Mouse (Mus musculus) myocyte (in vitro differentiated cells): Measurements from ENCODE around the gene Muc16. TPM values are rescaled to one million over a fixed set of nuclear protein-coding genes. Genes with fewer than 3 reads are reported as not detected.

Experiments used
- H3K27me3 ChIP-seq: one replicate; pipeline ENCODE4 v1.6.1; 2011; ENCODE audit not compliant: control insufficient read depth, insufficient read depth, insufficient read length
- H3K36me3 ChIP-seq: one replicate; pipeline ENCODE4 v1.6.1; 2011; ENCODE audit not compliant: control insufficient read depth, insufficient read depth
- H3K4me2 ChIP-seq: one replicate; pipeline ENCODE4 v1.6.1; 2011; ENCODE audit warnings: low read depth, control low read depth
- H3K4me3 ChIP-seq: one replicate; pipeline ENCODE4 v1.5.1; 2011; ENCODE audit warnings: mild to moderate bottlenecking, control low read depth, moderate library complexity
- H3K79me2 ChIP-seq: one replicate; pipeline ENCODE4 v1.6.1; 2011; ENCODE audit not compliant: control insufficient read depth, insufficient read depth
- H3ac ChIP-seq: one replicate; pipeline ENCODE4 v1.6.1; 2011; ENCODE audit not compliant: control insufficient read depth, insufficient read length
- CEBPB ChIP-seq: IDR thresholded peaks from 2 replicates; pipeline ENCODE4 v1.6.1; 2011; ENCODE audit warnings: mild to moderate bottlenecking, moderate library complexity; ENCODE audit not compliant: poor library complexity, insufficient read depth, severe bottlenecking
- E2F4 ChIP-seq: IDR thresholded peaks from one replicate; pipeline ENCODE4 v1.6.1; 2011; ENCODE audit warnings: mild to moderate bottlenecking, control low read depth, moderate library complexity; ENCODE audit not compliant: insufficient read depth
- MAX ChIP-seq: IDR thresholded peaks from one replicate; pipeline ENCODE4 v1.6.1; 2011; ENCODE audit warnings: low read depth, mild to moderate bottlenecking, control low read depth
- MYOD1 ChIP-seq, 3 experiments: IDR thresholded peaks; one replicate each; pipeline ENCODE4 v1.6.1; 2011; ENCODE audit warnings: control low read depth in 2 of 3, low read depth in 2 of 3, mild to moderate bottlenecking in 2 of 3, moderate library complexity in 1 of 3; ENCODE audit not compliant: insufficient read length in 2 of 3, control insufficient read depth in 1 of 3
- MYOG ChIP-seq, 3 experiments: IDR thresholded peaks; one replicate each; pipeline ENCODE4 v1.6.1; 2011; ENCODE audit warnings: control low read depth in 2 of 3, low read depth in 2 of 3, mild to moderate bottlenecking in 2 of 3; ENCODE audit not compliant: insufficient read length in 2 of 3, control insufficient read depth in 1 of 3, insufficient read depth in 1 of 3
- POLR2A ChIP-seq: IDR thresholded peaks from one replicate; pipeline ENCODE4 v1.6.1; 2011; ENCODE audit warnings: low read depth, mild to moderate bottlenecking, control low read depth, moderate library complexity; ENCODE audit not compliant: insufficient read length
- POLR2AphosphoS2 ChIP-seq: IDR thresholded peaks from one replicate; pipeline ENCODE4 v1.6.1; 2011; ENCODE audit warnings: low read depth, control low read depth; ENCODE audit not compliant: insufficient read length
- REST ChIP-seq: IDR thresholded peaks from one replicate; pipeline ENCODE4 v1.6.1; 2011; ENCODE audit warnings: mild to moderate bottlenecking, control low read depth, moderate library complexity; ENCODE audit not compliant: insufficient read depth, insufficient read length
- SRF ChIP-seq: IDR thresholded peaks from one replicate; pipeline ENCODE4 v1.6.1; 2011; ENCODE audit warnings: low read depth; ENCODE audit not compliant: control insufficient read depth, insufficient read length
- TCF12 ChIP-seq: IDR thresholded peaks from one replicate; pipeline ENCODE4 v1.6.1; 2011; ENCODE audit warnings: mild to moderate bottlenecking, control low read depth; ENCODE audit not compliant: poor library complexity, insufficient read depth, severe bottlenecking
- TCF3 ChIP-seq: IDR thresholded peaks from one replicate; pipeline ENCODE4 v1.6.1; 2011; ENCODE audit warnings: low read depth, control low read depth; ENCODE audit not compliant: insufficient read length
- USF1 ChIP-seq: IDR thresholded peaks from one replicate; pipeline ENCODE4 v1.6.1; 2011; ENCODE audit warnings: low read depth, mild to moderate bottlenecking, control low read depth, moderate library complexity
- polyA plus RNA-seq: library from polyadenylated mRNA; unstranded; fragments of >200 nt; fragmentation: generic; extraction: Trizol; gene quantifications from one replicate; pipeline ENCODE4 v1.2.1, GENCODE M21; 2012; ENCODE audit warnings: missing spikeins

Muc16 gene
- polyA plus RNA-seq, 1 experiment, result not detected

DNA sequence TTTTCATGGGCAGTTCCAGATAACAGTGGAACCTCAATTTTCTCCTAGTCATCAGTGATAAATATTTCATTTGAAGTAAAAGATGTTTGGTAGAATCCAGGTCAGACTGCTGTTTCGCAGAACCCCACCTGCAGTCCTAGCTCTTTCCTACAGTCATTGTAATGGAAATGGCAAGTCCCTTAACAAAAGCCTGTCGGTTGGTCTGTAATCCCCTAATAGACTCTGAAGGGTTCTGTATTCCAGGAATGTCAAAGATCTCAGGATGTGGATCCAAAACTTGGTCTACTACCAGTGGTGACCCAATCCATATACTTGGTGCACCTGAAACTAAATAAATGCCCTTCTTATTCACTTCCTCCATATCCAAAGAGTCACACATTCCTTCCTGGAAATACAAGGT lies 76.0 kb downstream of the Muc16 start:
- TF ChIP-seq USF1 (no peak), POLR2A (no peak), POLR2AphosphoS2 (no peak), E2F4 (no peak), CEBPB (no peak), TCF12 (no peak), SRF (no peak), MYOG (IDR thresholded peaks at IDR 0.05; ENCODE audit: control insufficient read depth in 1 of 3, insufficient read depth in 1 of 3, insufficient read length in 2 of 3, low read depth in 2 of 3) (no peak), MAX (no peak), MYOD1 (IDR thresholded peaks at IDR 0.05; ENCODE audit: control insufficient read depth in 1 of 3, insufficient read length in 2 of 3, low read depth in 2 of 3) (no peak), REST (no peak)
- Histone ChIP-seq H3K4me3 (no peak overlapping the region), H3K27me3 (no peaks in the 10 kb centered on the region), H3K4me2 (no peak overlapping the region), H3K79me2 (no peaks in the 10 kb centered on the region), H3K36me3 (no peaks in the 10 kb centered on the region), H3ac (no peak overlapping the region)

DNA sequence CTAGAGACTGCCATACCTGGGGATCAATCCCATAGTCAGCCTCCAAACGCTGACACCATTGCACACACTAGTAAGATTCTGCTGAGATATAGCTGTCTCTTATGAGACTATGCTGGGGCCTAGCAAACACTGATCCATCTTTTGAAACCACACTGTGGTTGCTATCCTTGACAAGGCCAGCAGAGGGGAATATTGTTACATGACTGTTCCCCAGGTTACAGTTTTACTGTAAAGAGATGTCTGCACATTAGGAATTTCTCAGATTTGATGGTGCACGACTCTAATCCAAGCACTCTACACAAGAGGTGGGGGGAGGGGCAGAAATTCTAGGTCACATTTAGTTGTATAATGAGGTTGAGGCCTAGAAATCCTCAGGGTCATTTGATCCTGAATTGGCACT lies 166.2 kb downstream of the Muc16 start:
- no peak for TF ChIP-seq CEBPB
- no peak for TF ChIP-seq TCF12
- no peak for TF ChIP-seq MYOG (IDR thresholded peaks at IDR 0.05; ENCODE audit: control insufficient read depth in 1 of 3, insufficient read depth in 1 of 3, insufficient read length in 2 of 3, low read depth in 2 of 3)
- TF ChIP-seq E2F4, result no peak
- no peak for TF ChIP-seq POLR2A
- TF ChIP-seq SRF, result no peak
- TF ChIP-seq MYOD1 (IDR thresholded peaks at IDR 0.05; ENCODE audit: control insufficient read depth in 1 of 3, insufficient read length in 2 of 3, low read depth in 2 of 3), result no peak
- no peak for TF ChIP-seq MAX
- no peak for TF ChIP-seq REST
- Histone ChIP-seq H3ac (no peak overlapping the region), H3K4me3 (no peak overlapping the region), H3K79me2 (no peaks in the 10 kb centered on the region), H3K27me3 (no peaks in the 10 kb centered on the region), H3K36me3 (no peaks in the 10 kb centered on the region), H3K4me2 (no peak overlapping the region)

DNA sequence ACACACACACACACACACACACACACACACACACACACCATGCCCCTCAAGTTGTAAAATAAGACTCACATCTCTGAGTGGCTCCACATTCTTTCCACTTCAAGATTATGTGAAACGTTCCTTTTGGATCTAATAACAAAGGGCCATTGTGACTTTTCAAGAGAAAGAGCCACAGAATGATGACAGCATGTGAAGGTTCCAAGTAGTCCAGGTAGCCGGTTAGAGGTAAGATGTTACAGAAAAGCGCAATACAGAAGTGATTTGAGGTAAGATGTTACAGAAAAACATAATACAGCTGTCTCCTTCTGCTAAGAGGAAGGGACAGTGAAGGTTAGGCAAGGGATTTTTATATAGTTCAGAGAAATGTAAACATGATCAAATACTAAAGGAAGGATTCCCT lies 196.2 kb downstream of the Muc16 start, which contains the start of the genes Zfp558 and Mbd3l1:
Gene Zfp558 (minus strand): TSS at position 101 of the 400 bp plus-strand sequence.
Gene Mbd3l1 (plus strand): TSS at position 192 of the 400 bp plus-strand sequence.
- Histone ChIP-seq H3K36me3 (no peaks in the 10 kb centered on the region), H3K4me2 (no peak within 1 kb of the TSS), H3K27me3 (no peaks in the 10 kb centered on the region), H3ac (no peak within 1 kb of the TSS), H3K79me2 (no peaks in the 10 kb centered on the region), H3K4me3 (no peak within 1 kb of the TSS)
- TF ChIP-seq POLR2A (no peak), E2F4 (no peak), SRF (no peak), USF1 (no peak), MYOD1 (IDR thresholded peaks at IDR 0.05; ENCODE audit: control insufficient read depth in 1 of 3, insufficient read length in 2 of 3, low read depth in 2 of 3) (no peak), TCF12 (no peak), MYOG (IDR thresholded peaks at IDR 0.05; ENCODE audit: control insufficient read depth in 1 of 3, insufficient read depth in 1 of 3, insufficient read length in 2 of 3, low read depth in 2 of 3) (no peak), TCF3 (no peak), MAX (no peak), REST (no peak), POLR2AphosphoS2 (no peak), CEBPB (no peak)

DNA sequence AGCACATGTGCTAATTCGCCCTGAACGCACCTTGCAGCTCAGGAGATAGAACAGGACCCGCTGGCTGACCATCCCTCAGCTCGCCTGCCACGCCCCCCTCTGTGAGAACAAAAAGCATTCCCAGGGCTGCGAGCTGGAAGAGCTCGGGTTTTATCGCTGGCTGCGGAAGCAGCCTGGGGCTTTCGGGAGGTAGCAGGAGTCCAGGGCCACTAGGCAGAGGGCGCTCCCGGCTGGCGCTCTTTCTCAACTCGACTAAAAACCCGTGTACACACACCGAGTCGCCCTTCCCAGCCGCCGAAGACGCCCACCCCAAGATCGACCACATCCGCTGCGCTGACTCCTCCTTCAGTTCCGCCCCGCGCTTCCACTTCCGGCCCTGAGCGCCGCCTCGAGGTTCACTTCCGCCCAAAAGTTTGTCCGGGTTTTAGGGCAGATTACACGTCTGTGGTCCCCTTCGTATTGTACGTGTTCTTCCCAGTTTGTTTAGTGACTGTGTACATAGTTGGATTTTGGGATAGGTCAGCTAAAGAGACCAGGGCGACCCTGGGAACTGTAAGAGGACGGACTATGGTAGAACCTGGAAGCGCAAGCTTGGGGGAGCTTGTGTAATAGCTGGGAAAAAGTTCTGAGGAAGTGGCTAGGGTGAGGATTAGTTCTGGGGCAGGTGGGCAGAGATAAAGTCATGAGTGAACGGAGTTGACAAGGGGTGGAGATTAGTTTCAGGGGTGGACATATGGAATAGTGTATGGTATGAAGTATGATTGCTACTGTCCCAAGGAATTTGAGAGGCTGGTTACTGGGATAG lies 200.8 kb downstream of the Muc16 start:
- Histone ChIP-seq H3ac (peak overlapping the region; percentile 27), H3K4me3 (peak overlapping the region; percentile 42), H3K4me2 (peak overlapping the region; percentile 70), H3K27me3 (no peaks in the 10 kb centered on the region), H3K36me3 (no peaks in the 10 kb centered on the region), H3K79me2 (no peaks in the 10 kb centered on the region)
- TF ChIP-seq POLR2A, result peak; percentile 60
- TF ChIP-seq MAX, result no peak

DNA sequence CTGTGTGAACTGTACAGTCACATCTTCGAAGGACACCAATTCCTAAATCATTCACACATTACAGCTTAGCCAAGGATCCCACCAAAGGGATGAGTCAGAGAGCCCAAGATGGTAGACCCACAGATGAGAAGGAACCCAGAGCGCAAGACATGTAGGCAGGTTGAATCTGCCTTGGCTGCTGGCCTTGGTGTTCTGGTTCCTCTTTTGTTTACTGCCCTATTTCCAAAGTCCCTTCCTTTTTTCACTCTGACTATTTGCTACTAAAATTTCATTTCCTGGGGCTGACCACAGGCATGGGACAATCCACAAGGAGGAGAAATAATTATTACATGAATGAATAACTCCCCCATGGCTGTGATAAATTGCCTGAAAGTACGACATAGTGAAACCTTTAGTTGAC lies 206.3 kb downstream of the Muc16 start:
- H3K27me3 ChIP-seq, result no peaks in the 10 kb centered on the region
- no peak for TF ChIP-seq POLR2A
- no peak for TF ChIP-seq SRF
- TF ChIP-seq USF1, result no peak
- TF ChIP-seq REST, result no peak
- TF ChIP-seq CEBPB, result no peak
- TF ChIP-seq E2F4, result no peak
- no peak for TF ChIP-seq TCF3
- TF ChIP-seq MYOG (IDR thresholded peaks at IDR 0.05; ENCODE audit: control insufficient read depth in 1 of 3, insufficient read depth in 1 of 3, insufficient read length in 2 of 3, low read depth in 2 of 3), result no peak
- TF ChIP-seq POLR2AphosphoS2, result no peak
- no peak for TF ChIP-seq MYOD1 (IDR thresholded peaks at IDR 0.05; ENCODE audit: control insufficient read depth in 1 of 3, insufficient read length in 2 of 3, low read depth in 2 of 3)
- no peak for TF ChIP-seq TCF12
- TF ChIP-seq MAX, result no peak
- H3K36me3 ChIP-seq, result no peaks in the 10 kb centered on the region
- no peaks in the 10 kb centered on the region for H3K79me2 ChIP-seq
- H3K4me3 ChIP-seq, result no peak overlapping the region
- no peak overlapping the region for H3K4me2 ChIP-seq
- no peak overlapping the region for H3ac ChIP-seq
